Mouse (Mus musculus): ENCODE results near the gene Miga1.

GRCm38 (mm10) chr3:152342961-152343517 lies 2.8 kb upstream of the Miga1 start:
- TF ChIP-seq CTCF (conservative IDR thresholded peaks at IDR 0.05; ENCODE audit: low read length) (no peak), NANOG (IDR thresholded peaks at IDR 0.05; ENCODE audit: borderline replicate concordance, low read length) (no peak)

Measured in E14TG2a.4 (cell line).